In genomic region chr17:23187680-23188079, GRCm38 (mm10) we compare ENCODE assay signal across 9 mouse cellular contexts. TPM values are rescaled to one million over a fixed set of nuclear protein-coding genes. Genes with fewer than 3 reads are reported as not detected.
A peak's percentile ranks its signal among the peaks of the same experiment; 100 is the strongest.
DNase-seq lines count a peak whose midpoint lies in the region.
"Had no signal": no experiment of that assay in that cellular context is flagged by ENCODE, and none has a peak within 500 bp of the region (broad histone marks: within the 10 kb centered on the region; RNA-seq: fewer than 3 reads in every experiment).

No protein-coding gene starts in this region.

- DNase-seq in adrenal gland, adult (ENCODE audit: inconsistent age in 2 of 2, low spot score in 1 of 2): peak; percentile 46 to 82
- no peak for DNase-seq in adrenal gland, postnatal 4 days (ENCODE audit: low spot score in 2 of 2)
- DNase-seq in 3134 (ENCODE audit: extremely low read depth, insufficient read length, low spot score): peak; percentile 15
- DNase-seq in heart, postnatal 36 days: peak; percentile 3 to 10
- peak; percentile 70 for DNase-seq in large intestine, adult 2 months (ENCODE audit: low read depth, low spot score)
- DNase-seq in cerebellum, adult 9-10 months: no peak
- DNase-seq in right cerebral cortex, postnatal 25 days: no peak
- DNase-seq in layer of hippocampus, adult 18-20 months (ENCODE audit: low spot score in 2 of 2): no peak
- DNase-seq: cerebellum, adult 18-20 months had no signal

- intact Hi-C loops in heart, postnatal 36 days (cut with DNase I): no loop called here

- 8% methylated on average over 2 of the region's 2 CpGs for WGBS in large intestine, adult 2 months

RNA-seq across cellular contexts. Expression of gene Zfp40, which starts 5.4 kb away (rescaled TPM):
- 10 to 100 TPM; 10.8 to 13.4 TPM for total RNA-seq in adrenal gland, postnatal 4 days (2021)
- 1 to 10 TPM; 3.5 to 5.8 TPM for total RNA-seq in heart, postnatal 36 days (2021)
- 0.43 and 0.52 TPM in 2 replicates for polyA plus RNA-seq in large intestine, adult 2 months (2012; rRNA removed)
- total RNA-seq in layer of hippocampus, adult 18-20 months (2021): 10 to 100 TPM; 18.0 to 19.4 TPM

Comparison
In these comparisons a context has a peak if more than half of its experiments do, and no peak if none do; other contexts are left out.
1. DNase-seq: peak in adrenal gland, adult (2 of 2), 3134 (single experiment), heart, postnatal 36 days (2 of 2) and large intestine, adult 2 months (single experiment); none in adrenal gland, postnatal 4 days (0 of 2), cerebellum, adult 9-10 months (single experiment), right cerebral cortex, postnatal 25 days (single experiment) and layer of hippocampus, adult 18-20 months (0 of 2).